Mouse (Mus musculus): Measurements from ENCODE around the gene Ankzf1.
"Not testable (repeated sequence)": the region's sequence is repeated elsewhere in the genome, so short reads cannot be mapped to it uniquely, and the experiment has no call there.

Gene Ankzf1

DNA sequence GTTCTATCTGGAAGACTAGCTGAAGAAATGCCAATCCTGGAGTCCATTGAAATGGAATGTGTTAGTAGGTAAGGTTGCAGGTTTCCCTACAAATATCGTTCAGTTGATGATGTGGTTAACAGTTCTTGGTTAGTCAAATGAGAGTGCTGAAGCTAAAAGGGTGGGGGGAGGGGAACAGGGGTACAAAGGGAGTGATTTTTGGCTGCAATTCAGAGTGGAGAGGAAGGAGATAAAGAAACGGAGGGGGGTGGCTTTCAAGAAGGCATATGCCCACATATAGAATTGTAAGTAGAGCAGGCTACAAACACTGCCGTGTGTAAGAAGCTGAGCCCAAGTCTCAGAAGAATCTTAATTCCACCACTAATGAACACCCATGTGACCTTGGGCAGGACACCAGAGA lies 33.5 kb downstream of the Ankzf1 start:
- no peak for DNase-seq (ENCODE audit: low read depth, low spot score)

GRCm38 (mm10) chr1:75226138-75226537 lies 34.2 kb downstream of the Ankzf1 start:
- DNase-seq (ENCODE audit: low read depth, low spot score), result no peak

DNA sequence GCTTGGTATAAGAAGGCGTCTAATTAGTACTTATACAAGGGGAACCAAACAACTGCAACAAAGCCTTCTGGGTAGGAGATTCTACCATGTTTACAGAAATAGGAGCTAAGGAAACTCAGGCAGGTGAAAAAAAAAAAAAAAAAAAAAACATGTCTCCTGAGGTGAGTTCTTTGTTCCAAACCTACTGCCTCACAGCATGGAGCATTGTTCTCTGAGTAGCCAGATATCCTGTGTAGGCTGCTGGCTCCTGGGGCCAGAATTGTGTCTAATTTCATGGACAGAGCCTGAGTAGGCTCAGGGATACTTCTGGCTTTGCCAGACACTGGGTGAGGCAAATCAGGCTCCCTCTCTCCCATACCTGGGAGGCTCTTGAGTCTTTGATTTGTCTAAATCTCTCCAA lies 35.7 kb downstream of the Ankzf1 start:
- DNase-seq (ENCODE audit: low read depth, low spot score), result peak; percentile 78

- DNase-seq (ENCODE audit: low read depth, low spot score), result no peak
These were observed 37.2 kb downstream of the Ankzf1 start for GRCm38 (mm10) chr1:75229158-75229557.

DNA sequence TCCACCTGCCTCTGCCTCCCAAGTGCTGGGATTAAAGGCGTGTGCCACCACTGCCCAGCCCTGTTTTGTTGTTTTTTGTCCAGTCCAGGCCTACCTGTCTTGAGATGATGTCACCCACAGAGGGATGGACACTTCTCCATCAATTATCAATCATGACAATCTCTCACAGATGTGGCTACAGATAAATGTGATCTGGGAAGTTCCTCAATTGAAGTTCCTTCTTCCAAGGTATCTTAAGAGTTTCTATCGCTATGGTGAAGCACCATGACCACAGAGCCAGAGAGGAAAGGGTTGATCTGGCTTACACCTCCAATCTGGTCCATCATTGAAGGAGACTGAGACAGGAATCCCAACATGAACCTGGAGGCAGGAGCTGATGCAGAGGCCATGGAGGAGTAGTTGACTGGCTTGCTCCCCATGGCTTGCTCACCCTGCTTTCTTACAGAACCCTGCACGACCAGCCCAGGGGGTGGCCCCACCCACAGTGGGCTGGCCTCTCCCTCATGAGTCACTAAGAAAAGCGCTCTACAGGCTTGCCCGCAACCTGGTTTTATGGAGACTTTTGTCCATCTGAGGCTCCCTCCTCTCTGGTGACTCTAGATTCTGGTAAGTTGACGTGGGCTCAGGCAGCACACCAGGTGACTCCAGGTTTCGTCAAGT lies 38.5 kb downstream of the Ankzf1 start:
- no peak for DNase-seq (ENCODE audit: low read depth, low spot score)

DNA sequence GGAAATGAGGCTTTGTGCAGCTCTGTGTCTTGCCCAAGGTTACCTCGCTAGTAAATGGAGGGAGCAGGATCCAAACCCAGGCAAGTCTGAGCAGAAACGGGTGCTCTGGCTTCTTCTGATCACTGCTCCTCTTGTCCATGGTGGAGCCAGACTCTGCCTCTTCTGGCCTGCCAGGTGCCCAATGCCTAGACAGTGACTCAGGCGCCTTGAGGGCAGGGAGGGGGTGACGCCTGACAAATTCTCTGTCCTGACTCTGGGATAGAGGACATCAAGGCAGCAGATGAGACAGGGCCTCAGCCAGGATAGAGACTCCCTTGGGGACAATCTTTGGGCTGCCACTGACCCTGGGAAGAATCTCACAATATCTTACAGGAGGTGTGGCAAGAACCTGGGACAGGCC lies 39.3 kb downstream of the Ankzf1 start:
- DNase-seq (ENCODE audit: low read depth, low spot score), result no peak

DNA sequence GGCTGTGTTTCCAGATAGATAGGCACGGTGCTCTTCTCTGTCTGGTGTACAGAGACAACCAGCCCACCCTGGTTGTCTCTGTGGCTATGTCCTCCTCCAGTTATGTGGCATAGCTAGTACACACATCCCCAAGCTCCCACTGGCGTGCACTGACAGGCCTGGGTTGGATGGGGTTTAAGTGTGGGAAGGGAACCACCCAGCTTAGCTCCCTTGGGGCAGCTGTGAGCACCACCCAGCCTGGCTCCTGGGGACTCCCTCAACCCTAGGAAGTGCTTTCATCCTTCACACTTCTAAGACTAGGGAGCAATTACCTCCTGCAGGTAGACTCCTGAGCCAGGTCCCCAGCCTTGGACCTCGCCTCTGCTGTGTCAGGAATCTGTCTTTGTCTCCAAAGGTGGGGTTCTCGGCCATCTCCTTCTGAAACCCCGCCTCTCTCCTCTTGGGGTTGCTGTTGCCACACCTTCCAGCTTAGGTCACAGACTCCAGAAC lies 39.8 kb downstream of the Ankzf1 start, which contains the start of gene A630095N17Rik:
Gene A630095N17Rik (minus strand): TSS at position 439 of the 489 bp plus-strand sequence.
- DNase-seq (ENCODE audit: low read depth, low spot score), result no peak

- not testable (repeated sequence) for DNase-seq (ENCODE audit: low read depth, low spot score)
These were observed 40.5 kb downstream of the Ankzf1 start for GRCm38 (mm10) chr1:75232489-75232888.

DNA sequence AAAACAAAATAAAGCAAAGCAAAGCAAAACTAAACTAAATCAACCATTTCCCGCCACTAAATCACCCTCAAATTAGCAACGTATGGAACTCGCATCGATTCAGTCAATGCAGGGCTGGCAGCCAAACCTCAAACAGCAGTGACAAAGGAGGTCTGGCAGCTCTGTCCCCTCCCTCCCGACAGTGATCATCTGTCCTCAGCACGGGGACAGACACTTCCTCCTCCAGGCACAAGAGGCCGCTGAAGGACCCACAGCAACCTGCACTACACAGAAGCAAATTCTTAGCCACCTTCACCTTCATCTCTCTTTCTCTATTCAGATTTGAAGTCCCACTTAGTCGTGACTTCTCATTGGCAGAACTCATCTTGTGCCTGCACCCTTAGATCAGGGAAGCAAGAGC lies 42.7 kb downstream of the Ankzf1 start:
- peak; percentile 79 for DNase-seq (ENCODE audit: low read depth, low spot score)

DNA sequence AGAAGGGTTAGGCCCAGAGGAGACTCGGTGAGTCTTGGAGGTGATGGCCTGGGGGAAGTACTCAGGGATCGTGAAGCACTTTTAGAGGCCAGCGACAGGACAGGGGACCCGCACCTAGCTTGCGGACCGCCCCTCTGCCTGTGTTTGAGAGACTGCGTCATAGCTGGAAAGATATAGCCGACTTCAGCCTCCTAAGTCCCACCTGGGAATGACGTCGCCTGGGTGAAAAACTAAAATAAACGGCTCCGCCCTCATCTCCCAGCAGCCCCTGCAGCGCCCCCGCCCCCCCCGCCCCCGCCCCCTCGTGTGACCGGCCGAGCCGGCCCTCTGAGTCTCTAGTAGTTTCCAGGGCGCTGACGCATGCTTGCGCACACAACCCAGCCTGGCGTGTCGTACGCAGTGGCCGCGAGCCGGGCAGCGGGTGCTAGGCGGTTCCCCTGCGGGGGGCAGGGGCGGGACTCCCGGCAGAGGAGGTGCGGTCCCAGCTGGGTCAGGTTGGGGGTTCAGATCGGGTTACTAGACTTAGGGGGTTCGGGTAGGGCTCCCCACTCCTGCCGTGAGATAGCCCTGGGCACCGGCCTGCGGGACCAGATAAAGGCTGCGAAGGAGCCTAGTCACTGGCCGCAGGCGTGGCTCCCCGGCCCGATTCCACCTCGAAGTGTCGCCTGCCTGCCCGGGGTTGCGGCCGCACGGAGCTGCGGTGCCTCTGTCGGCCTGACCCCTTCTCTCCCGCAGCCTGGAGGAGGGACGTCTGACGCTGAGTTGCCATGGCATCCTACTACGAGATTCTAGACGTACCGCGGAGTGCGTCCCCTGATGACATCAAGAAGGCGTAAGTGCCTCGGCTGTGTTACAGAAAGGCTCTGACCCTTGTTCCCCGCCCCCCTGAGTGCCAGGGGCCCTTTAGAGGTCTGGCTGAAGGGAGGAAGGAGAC lies 44.4 kb downstream of the Ankzf1 start, which contains the start of gene Dnajb2:
Gene Dnajb2 (plus strand): TSS at position 290 of the 934 bp plus-strand sequence.
- peak; percentile 85 for DNase-seq (ENCODE audit: low read depth, low spot score)

DNA sequence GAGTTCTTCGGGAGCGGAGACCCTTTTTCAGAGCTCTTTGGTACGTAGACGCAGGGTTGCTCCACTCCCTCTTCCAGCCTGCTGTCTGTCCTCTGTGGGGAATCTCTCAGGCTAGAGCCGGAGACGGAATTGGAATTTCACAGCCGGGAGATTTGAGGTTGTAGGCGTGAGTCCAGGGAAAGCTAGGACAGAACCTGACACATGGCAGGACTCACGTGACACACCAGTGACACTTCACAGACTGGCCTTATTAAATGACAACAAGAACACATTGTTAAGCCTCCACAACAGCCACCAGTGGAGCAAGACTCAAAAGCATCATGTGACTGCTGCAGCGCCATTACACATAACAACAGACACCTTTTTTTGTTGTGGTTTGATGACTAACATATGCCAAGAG lies 47.6 kb downstream of the Ankzf1 start:
- DNase-seq (ENCODE audit: low read depth, low spot score), result peak; percentile 61

GRCm38 (mm10) chr1:75243411-75243810 lies 51.5 kb downstream of the Ankzf1 start:
- no peak for DNase-seq (ENCODE audit: low read depth, low spot score)

DNA sequence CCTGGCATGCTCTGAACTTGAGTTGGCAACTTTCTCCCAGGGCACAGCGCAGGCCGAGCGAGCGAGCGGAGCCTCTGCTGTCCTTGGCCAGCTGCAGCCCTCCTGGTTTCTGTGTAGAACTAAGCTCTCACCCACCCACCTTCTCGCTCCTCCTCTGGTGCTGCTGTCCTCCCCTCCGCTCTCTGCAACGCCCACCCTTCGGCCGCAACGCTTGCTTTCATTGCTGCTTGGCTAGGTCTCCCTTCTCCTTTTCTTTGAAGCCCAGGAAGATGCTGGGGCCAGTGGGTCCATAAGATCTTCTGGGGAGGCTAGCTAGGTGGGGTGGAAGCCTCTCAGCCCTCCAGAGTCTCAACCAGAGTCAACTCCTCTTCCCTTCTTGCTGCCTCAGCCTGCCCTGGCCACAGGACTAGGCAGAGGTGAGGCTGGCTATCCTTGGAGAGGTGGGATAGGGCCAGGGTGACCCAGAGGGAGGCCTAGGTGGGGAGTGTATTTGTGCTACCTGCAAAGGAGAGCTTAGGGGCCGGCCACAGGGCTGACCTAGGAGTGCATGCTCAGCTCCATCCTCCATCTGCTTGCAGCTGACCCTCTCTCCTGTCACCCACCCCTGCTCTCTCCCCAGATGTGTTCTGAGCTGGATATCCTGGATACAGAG lies 52.4 kb downstream of the Ankzf1 start:
- no peak for DNase-seq (ENCODE audit: low read depth, low spot score)

GRCm38 (mm10) chr1:75244836-75245235 lies 52.9 kb downstream of the Ankzf1 start:
- peak; percentile 92 for DNase-seq (ENCODE audit: low read depth, low spot score)

DNA sequence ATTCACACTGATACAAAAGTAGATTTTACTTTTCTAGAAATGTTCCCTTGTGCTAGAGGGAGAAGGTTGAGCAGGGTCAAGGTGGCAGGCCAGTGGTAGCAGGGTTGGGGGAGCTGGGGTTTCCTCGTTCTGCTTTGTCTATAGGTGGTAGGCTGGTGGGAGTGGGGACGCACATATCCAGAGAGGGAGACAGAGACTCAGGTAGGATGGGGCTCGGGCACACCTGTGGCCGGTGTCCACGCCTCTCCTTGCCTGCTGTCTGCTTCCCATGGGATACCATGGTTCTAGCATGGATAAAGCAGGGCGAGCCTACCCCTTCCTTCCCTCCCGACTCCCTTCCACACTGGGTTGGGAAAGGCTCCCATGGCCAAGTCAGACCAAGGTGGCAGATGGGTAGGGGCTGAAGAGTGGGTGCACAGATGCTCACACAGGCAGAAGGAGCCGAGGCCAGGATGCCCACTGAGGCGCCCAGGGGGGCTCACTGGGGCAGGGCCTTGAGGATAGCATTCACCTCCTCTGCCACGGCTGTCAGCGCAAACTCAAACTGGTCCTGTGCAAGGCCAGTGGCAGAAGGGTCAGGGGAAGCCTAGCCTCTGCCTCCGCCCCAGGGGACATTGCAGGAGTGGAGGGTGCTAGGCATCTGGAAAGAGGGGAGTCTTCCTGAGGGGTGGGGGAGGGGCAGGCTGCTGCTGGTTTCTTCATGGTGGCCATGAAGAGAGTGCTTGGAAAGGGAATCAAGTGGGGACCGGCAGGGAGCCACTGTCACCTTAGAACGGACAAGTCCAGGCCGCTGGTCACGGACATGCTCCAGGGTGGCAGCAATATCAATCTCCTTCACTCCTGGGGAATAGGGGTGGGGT lies 55.4 kb downstream of the Ankzf1 start:
- no peak for DNase-seq (ENCODE audit: low read depth, low spot score)

- no peak for DNase-seq (ENCODE audit: low read depth, low spot score)
These were observed 56.3 kb downstream of the Ankzf1 start for GRCm38 (mm10) chr1:75248041-75248772.

Data from ZHBTc4 (cell line).